Mouse (Mus musculus) megakaryocyte, adult 5-6 weeks (primary cell): ENCODE results near the gene Zcchc7. TPM values are rescaled to one million over a fixed set of nuclear protein-coding genes. Genes with fewer than 3 reads are reported as not detected.
"Not testable (repeated sequence)": the region's sequence is repeated elsewhere in the genome, so short reads cannot be mapped to it uniquely, and the experiment has no call there.

Experiments used
- ATAC-seq: 2 replicates; pipeline ENCODE4 v1.8.0; 2016; ENCODE audit warnings: mild to moderate bottlenecking, inconsistent platforms; ENCODE audit not compliant: poor library complexity, severe bottlenecking
- total RNA-seq, 2 experiments: library from RNA; stranded (forward) in 1 of 2; stranded (reverse) in 1 of 2; fragments of 153-499, 151-499 nt in 1 of 2; fragments of 221-1000, 200-1000 nt in 1 of 2; gene quantifications; 2 replicates each; pipeline versions ENCODE4 v1.2.3 to v1.2.4; 2015 to 2017

The Zcchc7 gene
- total RNA-seq, 2 experiments from 2014 or later = 30.9 to 113 TPM

DNA sequence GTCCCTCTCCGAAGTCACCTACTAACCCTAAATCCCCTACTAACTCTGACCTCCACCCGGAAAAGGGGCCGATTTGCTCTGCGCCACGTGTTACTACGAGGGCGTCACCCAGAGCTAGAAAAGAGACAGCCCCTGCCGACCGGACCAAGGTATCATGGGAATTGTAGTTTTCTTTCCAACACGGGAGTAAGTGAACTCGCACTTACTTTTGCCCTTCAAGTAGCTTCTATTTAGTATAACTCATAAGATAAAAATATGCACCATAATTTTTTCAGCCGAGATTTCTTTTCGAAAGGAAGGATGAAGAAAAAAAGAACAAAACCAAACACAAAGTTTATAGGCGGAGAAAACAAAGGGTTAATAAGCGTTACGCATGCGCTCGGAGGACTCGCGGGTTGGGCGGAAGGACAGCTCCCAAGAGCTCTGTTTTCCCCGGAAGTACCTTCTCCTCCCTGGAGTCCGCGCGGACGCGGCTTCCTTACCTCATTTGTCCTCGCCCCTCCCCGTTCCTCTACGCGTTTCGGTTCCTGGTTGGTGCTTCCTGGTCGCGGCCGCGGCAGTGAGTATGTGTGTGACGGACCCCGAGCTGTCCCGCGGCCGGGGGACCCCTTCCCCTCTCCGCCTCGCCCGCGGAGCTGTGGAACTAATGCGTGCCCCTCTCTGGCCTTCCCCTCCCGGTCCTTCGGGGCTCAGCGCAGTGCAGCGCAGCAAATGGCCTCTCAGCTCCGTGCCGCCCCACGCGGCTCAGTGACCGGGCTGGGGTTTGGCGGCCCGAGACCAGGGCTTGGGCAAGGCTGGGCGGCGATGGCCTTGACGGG is 666 bp downstream of the Zcchc7 start:
- peak; percentile 93 for ATAC-seq

DNA sequence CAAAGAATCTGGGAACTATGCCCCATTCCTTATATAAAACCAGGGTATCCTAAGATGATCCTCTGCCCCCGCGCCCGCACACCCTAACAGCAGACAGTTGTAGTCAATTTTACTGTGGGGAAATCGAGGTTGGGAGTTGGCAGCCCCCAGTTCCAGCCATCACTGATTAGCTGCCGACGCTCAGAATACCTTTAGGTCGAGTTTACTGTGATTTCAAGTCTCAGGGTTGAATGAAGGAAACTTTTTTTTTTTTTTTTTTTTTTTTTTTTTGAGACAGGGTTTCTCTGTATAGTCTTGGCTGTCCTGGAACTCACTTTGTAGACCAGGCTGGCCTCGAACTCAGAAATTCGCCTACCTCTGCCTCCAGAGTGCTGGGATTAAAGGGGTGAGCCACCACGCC is 1.5 kb downstream of the Zcchc7 start:
- not testable (repeated sequence) for ATAC-seq

DNA sequence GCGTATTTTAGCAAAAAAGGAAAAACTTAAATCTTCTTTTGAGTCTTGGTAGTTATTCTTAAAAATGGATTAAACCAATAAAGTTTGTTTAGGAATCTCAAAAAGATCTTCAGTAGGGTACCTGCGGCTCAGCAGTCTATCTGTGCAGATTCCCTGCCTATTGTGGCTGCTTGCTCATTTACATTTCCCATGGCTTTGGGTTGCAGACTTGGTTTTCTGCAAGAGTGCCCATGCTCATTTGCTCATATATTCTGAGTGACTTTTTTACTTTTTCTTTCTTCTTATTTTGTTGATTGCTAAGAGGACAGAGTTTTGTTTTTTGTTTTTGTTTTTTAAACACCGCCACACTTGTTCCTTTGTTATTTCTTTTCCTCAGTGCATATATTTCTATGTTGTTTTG is 19.2 kb downstream of the Zcchc7 start:
- no peak for ATAC-seq

DNA sequence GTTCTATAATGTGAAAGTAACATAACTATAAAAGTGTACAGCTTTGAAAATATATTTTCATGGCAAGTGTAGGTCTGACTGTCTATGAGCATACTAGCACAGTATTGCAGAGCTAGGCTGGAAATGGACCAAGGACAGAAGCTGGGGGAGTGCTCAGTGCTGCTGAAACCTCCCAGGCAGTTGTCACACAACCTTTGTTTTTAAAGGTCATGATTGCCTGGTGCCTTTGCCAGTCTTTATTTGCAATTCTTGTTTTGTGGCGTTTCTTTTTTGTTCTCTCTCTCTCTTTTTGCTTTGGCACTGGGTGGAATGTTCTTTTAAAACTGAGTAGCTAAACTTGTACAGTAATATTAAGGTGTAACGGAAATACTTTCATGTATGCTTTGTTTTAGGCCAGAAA is 21.0 kb downstream of the Zcchc7 start:
- no peak for ATAC-seq

DNA sequence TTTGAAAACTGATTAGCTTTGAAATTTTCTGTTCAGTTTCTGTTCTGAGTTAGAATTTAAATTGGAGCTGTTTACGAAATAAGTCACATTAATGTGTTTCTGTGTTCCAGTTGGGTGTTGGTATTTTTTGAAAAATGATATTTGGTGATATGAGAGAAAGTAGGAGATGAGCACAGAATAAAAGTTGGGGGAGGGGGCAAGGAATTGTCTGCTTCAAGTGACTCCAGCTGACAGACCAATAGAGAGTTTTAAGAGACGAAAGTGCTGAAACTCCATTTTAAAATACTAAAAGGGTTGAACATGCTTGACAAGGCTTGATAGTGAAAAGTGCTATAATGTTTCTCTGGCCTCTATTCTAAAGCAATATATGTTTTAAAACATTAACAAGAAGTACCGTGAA is 21.4 kb downstream of the Zcchc7 start:
- ATAC-seq = no peak

DNA sequence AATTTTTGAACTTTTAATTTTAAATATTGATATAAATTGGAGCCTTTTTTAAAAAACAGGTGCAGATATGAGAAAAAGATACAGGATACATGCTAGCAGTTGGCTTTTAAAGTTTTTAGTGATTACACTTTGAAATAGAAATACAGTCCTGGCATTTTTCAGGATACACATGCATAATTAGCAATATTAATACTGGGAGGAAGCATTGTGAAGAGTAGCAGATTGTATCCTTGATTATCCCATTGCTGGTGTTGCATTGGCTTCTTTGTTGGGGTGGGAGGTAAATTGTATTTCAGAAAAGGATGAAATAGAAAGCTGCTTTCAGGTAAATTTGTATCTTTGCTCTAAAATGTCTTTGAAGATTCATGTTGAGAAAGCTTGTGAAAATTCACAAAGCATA is 22.0 kb downstream of the Zcchc7 start:
- no peak for ATAC-seq

DNA sequence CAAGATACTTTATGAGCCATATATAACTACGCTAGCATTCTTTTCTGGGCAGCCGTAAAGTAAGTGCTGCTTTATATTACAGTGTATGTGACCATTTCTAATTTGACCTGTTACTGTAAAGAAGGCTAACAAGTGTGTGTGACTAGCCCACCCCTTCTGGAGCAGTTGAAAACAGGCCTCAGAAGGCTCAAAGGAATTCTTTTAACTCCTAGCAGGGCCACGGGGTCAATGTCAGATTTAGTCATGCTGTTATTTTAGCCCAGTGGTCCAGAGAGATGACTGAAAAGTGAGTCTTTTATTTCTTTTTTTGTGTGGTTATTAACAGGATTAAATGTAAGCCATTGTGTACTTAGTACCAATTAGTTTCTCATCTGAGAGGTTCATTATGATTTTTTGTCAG is 22.6 kb downstream of the Zcchc7 start:
- no peak for ATAC-seq

DNA sequence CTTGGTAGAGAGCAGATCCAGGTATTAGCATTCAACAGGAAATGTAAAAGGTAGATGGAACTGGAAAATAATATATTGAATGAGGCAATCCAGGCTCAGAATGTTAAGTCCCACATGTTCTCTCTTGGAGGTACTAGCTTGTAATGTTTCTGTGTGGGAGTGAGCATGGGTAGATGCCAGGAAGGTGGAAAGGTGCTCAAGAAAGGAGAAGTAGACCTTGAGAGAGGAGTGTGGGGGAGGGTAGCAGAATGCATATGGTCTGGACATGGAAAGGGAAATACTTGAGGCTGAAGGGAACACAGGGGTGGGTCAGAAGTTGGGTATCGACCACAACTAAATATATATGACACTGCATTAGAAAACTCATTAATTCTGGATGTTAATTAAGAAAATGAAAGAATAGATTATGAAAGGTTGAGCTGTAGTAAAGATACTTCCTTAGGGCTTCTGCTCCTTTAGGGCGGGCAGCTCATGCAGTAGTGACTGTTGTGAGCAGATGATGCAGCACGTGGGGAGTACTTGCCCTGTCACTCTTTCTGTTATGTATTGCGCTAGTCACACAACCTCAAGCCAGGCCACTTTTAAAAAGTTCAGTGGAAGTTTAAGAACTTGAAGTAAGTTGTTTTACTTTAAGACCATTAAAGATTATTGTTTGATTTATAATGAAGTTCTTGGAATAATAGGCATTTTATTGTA is 24.9 kb downstream of the Zcchc7 start:
- 0 out of 2 replicates have a peak, but pooled peaks have one; percentile 27 for ATAC-seq

DNA sequence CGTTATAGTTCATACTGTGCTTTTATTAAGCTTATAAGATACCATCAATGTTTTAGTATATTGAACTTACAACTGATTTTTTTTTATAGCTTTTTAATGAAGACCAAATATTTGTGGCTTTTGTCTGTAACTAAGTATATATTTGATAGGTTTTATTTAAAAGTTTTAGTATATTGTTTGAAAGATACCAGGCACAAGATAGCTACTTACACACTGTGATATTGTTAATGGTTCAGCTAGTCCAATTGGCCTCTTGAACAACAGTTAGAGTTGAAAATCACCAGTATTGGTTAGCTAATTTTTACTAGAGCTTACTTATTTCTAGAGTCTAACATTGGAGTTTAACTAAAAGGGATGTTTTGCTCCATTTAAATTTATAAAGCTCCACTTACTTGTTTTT is 25.8 kb downstream of the Zcchc7 start:
- no peak for ATAC-seq

DNA sequence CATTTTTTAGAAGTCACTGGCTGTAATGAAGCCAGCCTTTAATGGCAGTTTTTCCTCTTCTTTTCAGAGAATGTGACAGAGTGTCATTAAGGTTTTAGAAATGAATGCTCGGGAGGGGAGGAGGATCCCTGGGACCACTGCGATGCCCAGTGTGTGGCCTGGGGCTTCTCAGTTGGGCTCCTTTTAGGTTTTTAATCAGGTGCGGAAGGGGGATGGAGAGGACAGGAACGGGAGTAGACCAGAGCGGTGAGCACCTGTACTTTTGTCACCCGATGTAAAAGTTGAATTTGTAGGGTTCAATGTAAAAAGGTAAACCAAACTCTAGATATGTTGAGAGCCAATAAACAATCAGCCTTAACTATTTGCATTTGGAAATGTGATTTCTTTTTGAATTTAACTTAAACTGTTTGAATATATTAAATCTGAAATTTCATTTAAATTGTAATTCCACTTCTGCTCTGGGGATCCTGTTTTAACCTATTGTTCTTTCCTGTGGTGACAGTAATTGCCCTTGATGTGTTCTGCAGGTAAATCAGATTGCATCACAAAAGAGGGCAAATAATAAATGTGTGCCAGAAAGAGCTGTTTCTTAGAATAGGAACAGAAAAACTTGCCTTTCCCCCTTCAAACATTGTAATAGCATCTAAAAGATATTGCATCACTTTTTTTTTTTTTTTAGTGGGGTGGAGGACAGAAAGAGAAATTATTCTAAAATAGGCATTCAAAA is 28.1 kb downstream of the Zcchc7 start:
- ATAC-seq = no peak

DNA sequence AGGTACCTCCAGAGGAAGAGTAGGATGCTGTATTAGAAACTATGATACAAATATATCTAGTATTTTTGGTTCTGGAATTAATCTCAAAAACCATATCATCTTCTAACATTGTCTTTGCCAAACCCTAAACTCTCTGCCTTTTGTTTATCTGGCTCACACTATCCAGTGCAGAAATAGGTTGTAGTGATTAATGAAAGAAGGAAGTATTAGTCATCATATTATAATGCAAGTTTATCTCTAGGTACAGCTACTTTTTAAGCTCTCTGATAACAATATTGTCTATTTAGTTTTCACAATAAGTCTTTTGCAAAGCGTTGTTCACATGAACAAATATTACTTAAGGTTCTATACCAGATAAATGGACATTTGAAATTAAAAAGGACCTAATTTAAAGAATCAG is 57.2 kb downstream of the Zcchc7 start:
- ATAC-seq = no peak

DNA sequence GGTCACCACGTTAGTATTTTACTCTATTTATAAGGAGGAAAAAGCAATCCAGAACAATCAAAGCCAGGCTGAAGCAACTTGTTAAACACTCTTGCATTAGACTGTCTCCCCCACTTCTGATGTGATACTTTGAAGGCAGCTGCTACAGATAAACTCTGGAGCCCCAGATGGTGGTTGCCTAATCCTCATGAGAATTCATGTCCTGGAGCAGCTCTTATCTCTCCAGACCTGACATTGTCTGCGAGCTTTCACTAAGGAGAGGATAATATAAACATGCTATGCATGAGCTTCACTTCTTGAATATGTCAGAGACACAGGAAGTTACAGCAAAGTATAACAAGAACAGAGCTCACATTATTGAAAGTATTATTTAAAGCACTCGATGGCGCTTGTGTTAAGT is 58.1 kb downstream of the Zcchc7 start:
- no peak for ATAC-seq

DNA sequence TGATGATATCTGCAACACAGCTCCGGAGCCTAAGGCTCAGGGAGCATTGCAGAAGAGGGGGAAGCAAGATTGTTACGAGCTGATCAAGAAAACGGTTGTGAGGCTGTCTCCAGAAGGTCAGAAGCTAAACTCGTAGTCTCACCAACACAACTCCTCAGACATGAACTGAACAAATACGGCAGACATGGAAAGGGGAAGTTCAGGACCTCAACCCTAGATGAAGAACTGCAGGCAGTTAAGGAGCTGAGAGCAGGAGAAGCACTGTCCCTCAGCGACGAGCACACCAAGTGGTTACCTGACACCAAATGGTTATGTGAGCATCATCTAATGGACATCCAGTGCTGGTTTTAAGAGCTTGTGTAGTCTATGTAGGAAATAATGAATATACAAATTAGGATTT is 60.9 kb downstream of the Zcchc7 start:
- ATAC-seq = 0 out of 2 replicates have a peak, but pooled peaks have one; percentile 40

DNA sequence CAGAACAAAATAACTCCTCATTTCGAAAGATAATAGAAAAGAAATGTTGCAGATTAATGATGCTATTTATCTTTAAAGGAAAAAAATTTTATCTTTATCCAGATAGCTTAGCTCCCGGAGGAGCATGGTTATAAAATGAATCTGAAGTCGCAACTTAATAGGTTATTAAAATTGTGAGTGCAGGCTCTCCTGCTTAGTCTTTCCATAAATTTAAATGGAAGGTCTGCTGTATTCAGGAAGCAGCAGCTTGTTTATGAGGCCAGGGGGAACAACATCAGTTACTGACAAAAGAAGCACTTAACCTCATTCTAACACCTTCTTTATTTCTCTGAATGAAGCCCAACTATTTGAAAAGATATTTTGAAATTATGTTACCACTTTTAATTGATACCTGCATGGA is 74.9 kb downstream of the Zcchc7 start:
- no peak for ATAC-seq

DNA sequence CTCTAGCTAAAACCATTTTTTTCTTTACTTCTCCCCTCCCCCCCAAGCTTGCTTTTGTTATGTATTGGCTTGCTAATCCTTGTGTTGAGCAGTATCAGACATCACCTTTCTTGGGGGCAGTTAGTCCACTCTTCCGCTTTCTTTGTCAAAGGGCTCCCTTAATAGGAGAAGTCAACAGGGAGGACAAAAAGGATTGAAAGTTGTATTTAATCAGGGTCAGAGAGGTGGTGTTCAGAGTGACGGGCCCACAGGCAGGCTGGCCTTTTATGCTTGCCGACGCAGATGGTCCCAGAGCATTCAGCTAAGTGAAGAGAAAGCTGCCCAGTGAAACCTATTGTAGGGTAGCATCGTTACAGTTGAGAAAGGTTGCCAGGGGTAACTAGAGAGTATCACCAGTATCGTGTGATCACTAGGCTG is 96.2 kb downstream of the Zcchc7 start:
- ATAC-seq = no peak

DNA sequence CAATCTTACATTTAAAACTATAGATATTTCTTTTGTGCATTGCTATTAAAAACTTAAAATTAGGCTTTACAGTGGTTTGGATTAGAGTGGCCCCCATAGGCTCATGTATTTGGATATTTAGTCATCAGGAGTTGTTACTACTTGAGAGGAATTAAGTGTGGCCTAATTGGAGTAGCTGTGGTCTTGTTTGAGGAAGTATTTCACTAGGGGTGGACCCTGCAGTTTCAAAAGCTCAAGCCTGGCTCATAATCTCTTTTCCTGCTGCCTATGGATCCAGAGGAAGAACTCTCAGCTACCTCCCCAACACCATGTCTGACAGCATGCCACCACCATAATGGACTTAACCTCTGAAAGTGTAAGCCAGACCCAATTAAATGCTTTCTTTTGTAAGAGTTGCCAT is 115.9 kb downstream of the Zcchc7 start:
- ATAC-seq = peak; percentile 67

DNA sequence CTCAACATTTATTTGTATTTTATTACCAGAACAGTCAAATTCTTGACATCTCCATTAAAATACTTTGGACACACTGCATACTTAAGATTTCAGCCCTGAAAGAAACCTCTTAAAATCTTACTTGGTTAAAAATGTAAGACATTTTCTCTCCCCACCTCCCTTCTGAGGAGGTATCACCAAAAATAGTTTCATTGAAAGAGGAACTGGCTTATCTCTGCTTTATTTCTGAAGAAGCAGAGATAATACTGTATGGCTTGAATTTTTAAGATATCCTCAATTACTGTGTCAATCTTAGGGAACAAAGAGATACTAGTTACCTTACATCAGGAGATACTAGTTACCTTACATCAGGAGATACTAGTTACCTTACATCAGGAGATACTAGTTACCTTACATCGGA is 116.4 kb downstream of the Zcchc7 start:
- ATAC-seq = no peak

DNA sequence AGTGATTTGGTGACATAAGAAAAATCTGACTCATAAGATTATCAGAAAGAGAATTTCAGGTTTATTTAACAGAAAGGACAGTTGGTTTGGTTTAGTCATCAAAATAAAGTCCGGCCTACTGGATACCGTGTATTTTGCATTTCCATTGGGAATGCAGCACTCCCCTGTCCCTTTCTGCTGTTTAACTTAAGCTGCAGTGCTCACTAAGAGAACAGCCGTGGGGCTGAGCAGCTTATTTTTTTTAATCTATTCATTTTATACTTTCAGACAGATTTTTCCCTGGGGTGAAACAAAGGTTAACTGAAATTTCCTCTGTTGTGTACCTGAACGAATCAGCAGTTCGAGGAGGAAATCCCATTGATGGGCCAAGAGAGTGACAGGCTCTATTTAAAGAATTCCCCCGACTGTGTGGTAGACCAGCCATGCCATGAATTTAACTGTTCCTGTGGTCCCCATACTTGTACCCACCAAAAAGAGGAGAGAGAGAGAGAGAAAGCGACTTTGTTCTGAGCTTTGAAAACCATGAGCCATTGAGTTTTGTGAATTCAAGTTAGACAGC is 124.5 kb downstream of the Zcchc7 start:
- ATAC-seq = no peak

DNA sequence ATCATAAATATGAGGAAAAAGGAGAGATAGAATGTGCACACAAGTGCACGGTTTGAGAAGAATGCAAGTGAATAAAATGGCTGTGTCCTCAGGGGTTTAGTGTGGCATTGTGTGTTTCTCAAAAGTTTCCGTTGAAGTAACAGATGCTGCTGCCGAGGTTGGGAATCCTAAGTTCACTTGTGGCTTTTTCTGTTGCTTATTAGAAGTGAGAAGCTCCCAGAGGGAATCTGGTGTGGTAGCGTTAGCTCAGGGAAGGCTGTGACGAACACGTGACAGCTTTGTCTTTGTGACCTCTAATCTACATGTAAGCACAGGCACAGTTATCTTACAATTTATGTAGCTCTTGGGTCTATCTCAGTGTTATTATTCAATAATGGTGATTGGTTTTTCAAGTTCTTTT is 130.5 kb downstream of the Zcchc7 start:
- ATAC-seq = no peak

DNA sequence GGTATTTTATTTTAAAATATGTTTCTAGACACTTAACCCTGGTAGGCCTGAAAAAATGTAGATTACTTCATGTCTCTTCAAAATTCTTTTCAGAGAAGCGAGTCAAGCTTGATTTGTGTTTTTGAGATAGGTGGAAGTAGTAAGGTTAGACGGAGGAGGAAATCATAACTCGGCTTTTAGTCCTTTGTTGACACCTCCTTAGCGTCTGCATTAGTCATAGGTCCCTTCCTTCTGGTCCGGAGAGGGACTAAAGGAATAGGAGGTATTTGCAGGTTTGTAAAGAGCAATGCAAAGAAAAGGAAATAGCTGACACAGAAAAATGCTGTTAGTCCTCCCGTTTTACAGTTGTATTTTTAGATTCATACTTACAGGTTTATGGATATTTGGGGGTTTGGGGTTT is 135.7 kb downstream of the Zcchc7 start:
- no peak for ATAC-seq

DNA sequence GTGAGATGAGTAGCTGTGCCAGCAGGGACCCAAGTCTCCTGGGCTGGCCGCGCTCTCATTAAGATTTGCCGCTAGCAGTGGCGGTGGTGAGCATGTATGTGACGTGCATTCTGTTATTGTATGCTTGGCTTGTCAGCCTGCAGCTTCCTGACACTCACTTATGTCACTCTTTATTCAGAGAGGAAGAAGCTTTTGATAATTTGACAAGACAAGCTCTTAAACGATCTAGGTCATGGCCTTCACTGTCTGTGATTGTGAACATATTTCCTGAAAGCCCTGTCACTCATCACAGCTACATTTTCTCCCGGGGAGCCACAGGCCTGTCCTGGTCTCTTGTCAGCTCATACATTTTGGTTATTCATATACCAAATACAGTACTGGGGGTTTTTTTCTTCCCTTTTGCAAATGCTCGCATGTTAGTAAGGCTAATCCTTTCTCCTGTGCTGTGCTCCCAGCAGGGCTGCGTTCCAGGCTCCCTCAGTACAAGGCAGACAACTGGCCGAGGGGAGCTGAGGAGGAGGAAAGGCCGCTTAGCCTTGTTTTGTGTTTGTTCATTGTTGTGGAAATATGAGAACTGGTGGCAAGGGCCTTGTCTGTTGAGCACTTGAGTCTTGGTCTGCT is 150.1 kb downstream of the Zcchc7 start:
- no peak for ATAC-seq
